Mouse (Mus musculus): ENCODE data around the gene Utp4.

GRCm38 (mm10) chr8:106919721-106920394, 26.4 kb downstream of the Utp4 start:
- TF ChIP-seq ZC3H11A (IDR thresholded peaks at IDR 0.05; ENCODE audit: borderline replicate concordance, low read depth, low read length) (no peak), CHD2 (IDR thresholded peaks at IDR 0.05; ENCODE audit: low read depth, low read length) (no peak), ZNF384 (IDR thresholded peaks at IDR 0.05; ENCODE audit: low read depth, low read length) (no peak), MAFK (IDR thresholded peaks at IDR 0.05; ENCODE audit: insufficient read depth, low read depth, low read length) (no peak)

All from ES-E14 (cell line).